ENCODE assay signal across 14 mouse cellular contexts in genomic region chr4:98404412-98404811, GRCm38 (mm10).
"Had no signal": no experiment of that assay in that cellular context is flagged by ENCODE, and none has a peak within 500 bp of the region (broad histone marks: within the 10 kb centered on the region; RNA-seq: fewer than 3 reads in every experiment).

No protein-coding gene starts in this region.

- H3K9ac ChIP-seq: liver, embryonic 15.5 days; neural tube, embryonic 13.5 days had no signal

- H3K4me3 ChIP-seq: left cerebral cortex, adult 2 months; limb, embryonic 10.5 days; liver, embryonic 15.5 days; midbrain, embryonic 10.5 days; neural tube, embryonic 13.5 days had no signal

- H3K27me3 ChIP-seq: liver, embryonic 15.5 days; neural tube, embryonic 13.5 days had no signal

- H3K4me2 ChIP-seq: liver, embryonic 11.5 days; liver, embryonic 15.5 days; neural tube, embryonic 13.5 days had no signal

- H3K4me1 ChIP-seq: limb, embryonic 10.5 days; liver, embryonic 15.5 days; neural tube, embryonic 13.5 days had no signal

- DNase-seq: lung, adult 2 months; lung, postnatal 4 days; right cerebral cortex, postnatal 14 days; thymus, postnatal 36 days had no signal

- H3K9me3 ChIP-seq: limb, embryonic 10.5 days; liver, embryonic 15.5 days; midbrain, embryonic 10.5 days; neural tube, embryonic 13.5 days had no signal

- H3K36me3 ChIP-seq: limb, embryonic 10.5 days; liver, embryonic 15.5 days; midbrain, embryonic 10.5 days; neural tube, embryonic 13.5 days had no signal

- ATAC-seq: hindbrain, embryonic 16.5 days; inflammation-experienced regulatory T-cells, adult 6 months; lung, postnatal 0 days; midbrain, embryonic 16.5 days had no signal

- H3K27ac ChIP-seq: left cerebral cortex, adult 2 months; limb, embryonic 10.5 days; liver, embryonic 15.5 days; midbrain, embryonic 10.5 days; neural tube, embryonic 13.5 days had no signal
